In the genomic region with DNA sequence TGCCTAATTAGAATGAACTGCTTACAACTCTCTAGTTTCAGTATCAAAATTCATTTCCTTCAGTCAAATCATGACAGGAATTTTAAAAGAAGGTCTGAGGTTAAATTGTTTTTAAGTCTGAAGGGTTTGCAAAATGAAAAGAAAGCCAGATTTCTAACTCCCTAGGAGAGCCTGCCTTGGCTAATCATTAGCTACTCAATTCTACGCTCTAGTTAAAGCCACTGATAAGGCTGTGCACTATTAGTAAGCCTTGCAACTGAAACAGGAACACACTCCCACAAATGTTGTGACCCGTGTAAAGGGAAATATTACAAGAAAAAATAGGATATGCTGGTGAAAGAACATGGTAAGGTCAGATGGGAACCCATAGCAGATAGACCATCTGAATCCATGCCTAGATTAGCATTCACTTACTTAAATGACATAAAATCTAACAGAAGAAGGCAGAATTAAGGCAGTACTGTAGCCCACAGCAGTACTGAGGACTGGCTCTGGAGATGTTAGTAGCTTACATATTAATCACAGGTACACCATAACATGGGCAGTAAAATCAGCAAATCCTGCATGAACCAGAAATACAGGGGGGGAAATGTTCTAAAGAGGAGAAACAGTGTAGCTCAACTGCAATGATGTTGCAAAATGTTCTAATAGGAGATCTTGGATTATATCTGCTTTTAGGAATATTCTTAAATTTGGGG, we compare ENCODE assay signal across 21 mouse cellular contexts.
DNase-seq lines count a peak whose midpoint lies in the region; ATAC-seq and TF ChIP-seq lines count a peak whose summit lies in the region.
"Had no signal": no experiment of that assay in that cellular context is flagged by ENCODE, and none has a peak within 500 bp of the region (broad histone marks: within the 10 kb centered on the region; RNA-seq: fewer than 3 reads in every experiment).

No protein-coding gene starts in this region.

- no peak for ATAC-seq in midbrain, embryonic 11.5 days (ENCODE audit: low FRiP score)
- no peak for ATAC-seq in midbrain, postnatal 0 days (ENCODE audit: low FRiP score)
- ATAC-seq in liver, embryonic 14.5 days (ENCODE audit: insufficient read depth), result no peak
- ATAC-seq: activated CD4-positive, CD25-positive, alpha-beta regulatory T cell, adult 4 months; hindbrain, postnatal 0 days had no signal

- intact Hi-C loops in left cerebral cortex, postnatal 10 days (cut with DNase I), result no loop called here

- no peaks in the 10 kb centered on the region for H3K36me3 ChIP-seq in midbrain, embryonic 11.5 days (ENCODE audit: control insufficient read depth, insufficient read depth, low read length)
- H3K36me3 ChIP-seq in midbrain, postnatal 0 days (ENCODE audit: insufficient read depth, low read length), result no peaks in the 10 kb centered on the region
- no peaks in the 10 kb centered on the region for H3K36me3 ChIP-seq in liver, embryonic 14.5 days (replicated peaks; ENCODE audit: control insufficient read depth, insufficient read depth, low read depth)
- H3K36me3 ChIP-seq: midbrain, embryonic 12.5 days had no signal

- no peak overlapping the region for H3K4me3 ChIP-seq in midbrain, embryonic 11.5 days (ENCODE audit: low read depth, low read length)
- H3K4me3 ChIP-seq in midbrain, postnatal 0 days (ENCODE audit: low read depth, low read length), result no peak overlapping the region
- no peak overlapping the region for H3K4me3 ChIP-seq in liver, embryonic 14.5 days (ENCODE audit: insufficient read depth in 1 of 2, low read depth in 2 of 2, low read length in 2 of 2)
- H3K4me3 ChIP-seq: midbrain, embryonic 12.5 days; myocyte had no signal

- no peak overlapping the region for H3K27ac ChIP-seq in midbrain, embryonic 11.5 days (ENCODE audit: low read depth, low read length)
- no peak overlapping the region for H3K27ac ChIP-seq in midbrain, postnatal 0 days (ENCODE audit: low read depth, low read length)
- no peak overlapping the region for H3K27ac ChIP-seq in liver, embryonic 14.5 days
- H3K27ac ChIP-seq: hindbrain, postnatal 0 days; midbrain, embryonic 12.5 days had no signal

- DNase-seq in kidney, adult 11 months, result peak; percentile 44
- DNase-seq in kidney, postnatal 4 days, result no peak
- DNase-seq in midbrain, embryonic 11.5 days (ENCODE audit: low spot score, missing footprints), result peak; percentile 26
- no peak for DNase-seq in midbrain, postnatal 0 days (ENCODE audit: low spot score)
- no peak for DNase-seq in liver, embryonic 14.5 days (ENCODE audit: low read depth in 3 of 3, low spot score in 3 of 3)
- DNase-seq in yolk sac, embryonic 10.5 days (ENCODE audit: low spot score), result peak; percentile 43
- DNase-seq in left cerebral cortex, postnatal 10 days (ENCODE audit: extremely low spot score in 1 of 2, low spot score in 2 of 2), result no peak
- no peak for DNase-seq in ovary, postnatal 14 days (ENCODE audit: low spot score)
- DNase-seq: adrenal gland, postnatal 36 days; cerebellum, adult 9-11 months; embryo, embryonic 11 days; gastrocnemius, postnatal 10 days; heart, postnatal 4 days; layer of hippocampus, adult 9-11 months; lung, adult 18-20 months; thymus, adult 18-20 months had no signal

- no peaks in the 10 kb centered on the region for H3K4me1 ChIP-seq in midbrain, embryonic 11.5 days (ENCODE audit: control insufficient read depth, insufficient read depth, low read length)
- no peaks in the 10 kb centered on the region for H3K4me1 ChIP-seq in midbrain, postnatal 0 days (ENCODE audit: insufficient read depth, low read length)
- no peaks in the 10 kb centered on the region for H3K4me1 ChIP-seq in liver, embryonic 14.5 days (replicated peaks; ENCODE audit: control insufficient read depth in 2 of 2, insufficient read depth in 2 of 2, low read length in 1 of 2)
- H3K4me1 ChIP-seq: midbrain, embryonic 12.5 days had no signal

- 88% methylated on average over 2 of the region's 2 CpGs for WGBS in midbrain, embryonic 11.5 days
- 81% methylated on average over 2 of the region's 2 CpGs for WGBS in midbrain, postnatal 0 days
- 41% methylated on average over 2 of the region's 2 CpGs for WGBS in liver, embryonic 14.5 days (ENCODE audit: insufficient replicate concordance)

- H3K9me3 ChIP-seq in midbrain, embryonic 11.5 days (ENCODE audit: control insufficient read depth, low read length), result no peaks in the 10 kb centered on the region
- no peaks in the 10 kb centered on the region for H3K9me3 ChIP-seq in midbrain, postnatal 0 days (ENCODE audit: low read length)
- no peaks in the 10 kb centered on the region for H3K9me3 ChIP-seq in liver, embryonic 14.5 days (ENCODE audit: control insufficient read depth, low read length)
- H3K9me3 ChIP-seq: midbrain, embryonic 12.5 days had no signal

- H3K4me2 ChIP-seq in midbrain, embryonic 11.5 days, result no peak overlapping the region
- H3K4me2 ChIP-seq in midbrain, postnatal 0 days (ENCODE audit: low read depth, low read length, poor library complexity, severe bottlenecking), result no peak overlapping the region
- H3K4me2 ChIP-seq in liver, embryonic 14.5 days (ENCODE audit: low read depth), result peak overlapping the region; percentile 15; the same call in 1 of the 2 replicates
- H3K4me2 ChIP-seq: heart, embryonic 11.5 days; midbrain, embryonic 12.5 days had no signal

- no peak for TF ChIP-seq EP300 in liver, embryonic 14.5 days (IDR thresholded peaks at IDR 0.05; ENCODE audit: low read depth)

- no peak for TF ChIP-seq CTCF in midbrain, postnatal 0 days (IDR thresholded peaks at IDR 0.05)
- TF ChIP-seq CTCF in liver, embryonic 14.5 days (IDR thresholded peaks at IDR 0.05; ENCODE audit: low read depth), result no peak

- no peaks in the 10 kb centered on the region for H3K27me3 ChIP-seq in midbrain, embryonic 11.5 days (ENCODE audit: control insufficient read depth, insufficient read depth, low read length)
- H3K27me3 ChIP-seq in midbrain, postnatal 0 days (ENCODE audit: insufficient read depth, low read length), result no peaks in the 10 kb centered on the region
- H3K27me3 ChIP-seq in liver, embryonic 14.5 days (ENCODE audit: control insufficient read depth, insufficient read depth, low read length), result no peaks in the 10 kb centered on the region
- H3K27me3 ChIP-seq: midbrain, embryonic 12.5 days had no signal

- H3K9ac ChIP-seq in midbrain, embryonic 11.5 days (ENCODE audit: low read length), result no peak overlapping the region
- H3K9ac ChIP-seq in midbrain, postnatal 0 days (replicated peaks; ENCODE audit: low read length, poor library complexity, severe bottlenecking), result no peak overlapping the region
- no peak overlapping the region for H3K9ac ChIP-seq in liver, embryonic 14.5 days (replicated peaks)
- H3K9ac ChIP-seq: midbrain, embryonic 12.5 days had no signal

Comparison
In these comparisons a context has a peak if more than half of its experiments do, and no peak if none do; other contexts are left out.
1. DNase-seq: peak in kidney, adult 11 months (single experiment), midbrain, embryonic 11.5 days (single experiment) and yolk sac, embryonic 10.5 days (single experiment); none in kidney, postnatal 4 days (0 of 2), midbrain, postnatal 0 days (single experiment), liver, embryonic 14.5 days (0 of 3), left cerebral cortex, postnatal 10 days (0 of 2) and ovary, postnatal 14 days (single experiment).